Mouse (Mus musculus) kidney, adult 18-20 months (tissue): ENCODE data around the gene Hpse2.
A peak's percentile ranks its signal among the peaks of the same experiment; 100 is the strongest.

ENCODE experiments used
- DNase-seq: peaks from one replicate; pipeline ENCODE4 v3.0.0; 2021

The Hpse2 gene

DNA sequence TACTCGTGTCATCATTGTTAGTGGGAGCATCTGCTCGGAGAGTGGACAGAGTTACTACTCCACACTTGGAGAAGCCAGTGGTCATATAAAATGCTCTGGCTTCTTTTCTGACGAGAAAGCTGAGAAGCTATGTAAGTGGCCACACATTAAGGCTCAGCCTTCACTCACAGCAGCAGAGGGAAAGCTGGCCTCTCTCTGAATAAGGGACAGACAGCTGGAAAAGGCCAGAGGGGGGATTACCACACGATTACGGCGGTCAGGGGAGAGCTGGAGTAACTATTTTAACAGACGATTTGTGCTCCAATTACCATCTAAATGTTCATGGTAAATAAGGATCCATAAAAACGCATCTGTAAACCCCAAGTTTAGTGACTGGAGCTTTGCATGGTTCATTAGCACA lies 232.1 kb downstream of the Hpse2 start:
- DNase-seq, result no peak

DNA sequence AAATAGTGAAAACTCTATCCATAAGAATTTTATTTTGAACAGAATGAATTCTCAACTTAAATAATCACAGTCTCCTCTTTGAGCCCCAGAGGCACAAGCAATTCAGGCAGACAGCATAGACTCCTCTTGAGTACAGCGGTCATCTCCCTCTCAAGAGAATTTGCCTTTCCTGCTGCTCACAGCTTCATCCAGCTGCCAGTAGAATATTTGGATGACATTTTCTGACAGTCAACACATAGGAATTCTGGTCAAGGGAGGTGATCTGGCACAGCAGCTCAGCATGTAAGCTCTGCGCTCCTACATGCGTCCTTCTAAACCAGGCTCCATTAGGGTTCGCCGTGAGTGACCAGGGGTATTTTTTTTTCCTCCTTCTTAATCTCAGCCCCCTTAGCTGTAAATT lies 232.6 kb downstream of the Hpse2 start:
- no peak for DNase-seq

DNA sequence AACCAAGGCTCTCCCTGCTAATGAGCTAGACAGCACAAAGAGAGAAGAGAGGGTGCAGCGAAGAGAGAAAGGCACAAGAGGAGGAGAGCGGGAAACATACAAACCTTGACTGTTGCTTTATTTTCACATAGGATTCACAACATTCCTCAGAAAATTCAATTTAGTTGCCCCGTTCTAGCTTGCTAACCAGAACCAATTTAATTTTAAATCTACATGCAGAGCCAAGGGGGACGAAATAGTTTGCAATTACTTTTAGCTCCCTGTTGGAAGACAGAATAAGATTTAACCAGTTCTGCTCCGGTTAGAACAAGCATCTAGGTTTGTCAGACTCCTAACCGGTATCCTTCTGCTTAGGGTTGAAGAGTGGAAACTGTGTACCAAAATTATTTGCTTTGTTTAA lies 240.3 kb downstream of the Hpse2 start:
- DNase-seq, result no peak

DNA sequence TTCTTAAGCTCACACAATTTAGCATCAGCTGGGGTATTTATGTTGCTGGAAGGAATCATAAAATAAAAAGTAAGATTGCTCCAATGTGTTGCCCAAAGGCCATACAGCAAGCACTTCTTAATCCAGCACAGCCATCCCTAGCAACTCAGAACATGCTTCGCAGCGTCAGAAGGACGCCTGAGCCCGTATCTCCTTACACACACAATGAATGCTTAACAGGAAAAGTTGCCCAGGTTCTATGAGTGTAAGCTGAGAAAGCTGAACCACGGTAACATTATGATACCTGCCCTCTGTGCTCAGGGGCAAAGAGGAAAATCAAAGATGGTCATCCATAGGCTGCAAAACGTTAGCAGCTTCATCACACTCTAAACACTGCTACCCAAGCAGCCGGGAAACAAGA lies 241.3 kb downstream of the Hpse2 start:
- DNase-seq, result no peak

DNA sequence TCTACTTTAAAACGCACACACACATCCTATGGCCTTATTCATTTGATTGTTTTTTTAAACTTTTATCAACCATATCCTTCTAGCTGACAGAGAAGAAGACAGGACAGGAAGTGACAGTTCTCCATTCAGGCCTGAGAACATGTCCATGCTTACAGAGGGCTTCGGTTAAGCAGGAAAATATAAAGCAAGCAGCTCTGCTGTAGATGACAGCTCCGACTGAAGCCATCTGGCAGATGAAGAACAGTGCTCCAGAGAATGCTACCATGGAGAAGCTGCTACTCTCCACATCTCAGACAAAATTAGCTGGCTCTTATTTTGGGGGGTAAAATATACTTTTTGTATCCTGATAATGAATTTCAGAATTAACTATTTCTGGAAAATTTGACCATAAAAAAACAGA lies 246.5 kb downstream of the Hpse2 start:
- no peak for DNase-seq

DNA sequence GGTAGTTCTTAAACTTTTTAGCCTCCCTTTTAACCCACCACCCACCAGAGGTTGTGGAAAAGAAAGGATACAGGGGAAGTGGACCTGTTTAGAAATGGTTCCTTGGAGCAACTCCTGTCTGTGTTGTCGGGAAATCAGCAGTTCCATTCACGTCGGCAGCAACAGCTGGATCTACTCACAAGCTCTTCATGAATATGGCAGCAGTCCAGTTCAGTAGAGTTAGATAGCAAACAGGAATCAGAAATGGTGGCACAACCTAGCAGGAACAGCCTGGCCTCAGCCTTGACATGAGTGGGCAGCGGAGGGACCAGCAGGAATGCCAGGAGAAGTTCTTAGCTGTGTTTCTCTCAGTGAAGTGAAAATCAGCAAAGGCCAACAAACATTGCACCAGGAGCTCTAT lies 278.4 kb downstream of the Hpse2 start:
- DNase-seq, result no peak

DNA sequence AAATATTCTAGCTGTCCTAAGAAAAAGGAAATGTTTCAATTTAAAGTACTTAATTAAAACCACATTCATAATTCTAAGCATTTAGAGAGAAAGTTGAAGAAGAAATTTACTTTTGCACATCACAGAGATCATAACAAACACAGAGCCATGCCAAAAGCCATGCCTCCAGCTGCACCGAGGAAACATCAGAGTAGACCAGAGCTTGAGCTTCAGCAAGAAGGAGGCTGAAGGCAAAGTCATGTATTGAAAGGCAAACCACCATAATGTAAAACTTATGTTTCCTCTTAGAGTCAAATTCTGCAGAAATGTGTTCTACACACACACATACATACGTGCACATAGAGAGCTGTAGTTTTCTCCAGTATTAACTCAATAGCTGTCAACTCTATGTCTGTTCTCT lies 291.2 kb downstream of the Hpse2 start:
- no peak for DNase-seq

DNA sequence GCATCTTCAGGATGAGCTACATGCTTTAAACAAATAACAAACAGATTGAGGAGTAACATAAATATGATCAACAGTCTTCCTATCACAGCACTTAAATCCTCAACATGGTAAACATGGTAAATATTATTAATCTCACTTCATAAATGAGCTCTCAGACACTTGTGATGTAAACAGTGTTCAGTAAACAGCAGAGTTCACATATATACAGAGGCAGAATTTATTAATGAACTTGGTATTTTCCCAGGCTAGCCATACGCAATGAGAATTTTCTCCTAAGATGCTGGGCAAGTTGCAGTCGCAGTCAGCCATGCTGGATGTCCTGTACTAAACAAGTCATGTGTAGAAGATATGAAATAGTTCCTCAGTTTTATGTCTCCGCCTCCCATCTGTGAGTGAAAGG lies 300.9 kb downstream of the Hpse2 start:
- no peak for DNase-seq

DNA sequence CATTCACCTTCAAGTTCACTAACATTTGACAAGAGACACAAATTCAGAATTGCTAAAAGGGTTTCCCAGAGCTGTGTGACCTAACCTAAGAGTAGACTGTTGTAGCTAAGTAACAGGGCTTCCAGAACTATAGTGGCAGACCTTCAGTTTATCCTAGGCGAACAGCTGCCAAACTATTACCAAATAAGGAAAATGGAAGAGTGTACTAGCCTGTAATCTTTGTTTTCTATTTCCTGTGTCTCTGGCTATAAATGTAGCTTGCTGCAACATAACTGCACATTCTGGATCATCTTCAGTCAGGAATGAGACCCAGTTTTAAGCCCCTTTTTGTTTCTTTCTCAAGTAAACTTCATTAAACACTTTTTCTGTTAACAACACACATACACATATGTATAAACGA lies 324.0 kb downstream of the Hpse2 start:
- DNase-seq, result no peak

DNA sequence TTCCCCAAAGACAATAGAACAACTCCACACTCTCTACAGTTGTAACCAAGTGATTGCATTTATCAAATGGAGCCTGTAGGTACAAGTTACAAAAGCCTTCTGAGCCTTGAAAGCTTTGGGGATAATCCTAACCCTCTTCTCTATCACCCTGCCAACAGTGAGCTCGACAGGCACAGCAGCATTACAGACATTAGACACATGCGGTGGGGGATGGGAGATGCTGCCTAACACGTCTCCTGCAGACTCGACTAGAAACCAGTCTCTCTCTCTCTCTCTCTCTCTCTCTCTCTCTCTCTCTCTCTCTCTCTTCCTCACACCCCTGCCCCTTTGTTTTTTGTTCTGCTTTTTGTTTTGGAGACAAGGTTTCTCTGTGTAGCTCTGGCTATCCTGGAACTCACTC lies 343.6 kb downstream of the Hpse2 start:
- DNase-seq, result no peak

DNA sequence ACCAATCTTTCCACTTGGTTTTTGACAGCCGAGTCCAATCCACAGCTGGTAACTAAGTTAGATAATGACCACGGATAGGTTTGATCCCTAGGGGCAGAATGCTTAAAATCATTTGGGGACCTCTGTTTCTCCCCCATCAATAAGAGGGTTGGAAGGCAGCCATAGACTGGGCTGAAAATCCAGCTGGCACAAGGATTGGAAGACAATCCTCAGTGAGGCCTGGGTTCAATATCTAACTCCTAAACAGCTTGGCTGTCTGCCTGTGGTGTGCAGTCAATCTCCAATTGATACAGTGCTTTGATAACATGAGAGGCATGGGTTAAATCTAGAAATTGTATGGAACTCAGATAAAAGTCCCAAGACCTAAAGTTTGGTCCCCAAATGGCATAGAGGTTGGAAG lies 345.4 kb downstream of the Hpse2 start:
- no peak for DNase-seq

DNA sequence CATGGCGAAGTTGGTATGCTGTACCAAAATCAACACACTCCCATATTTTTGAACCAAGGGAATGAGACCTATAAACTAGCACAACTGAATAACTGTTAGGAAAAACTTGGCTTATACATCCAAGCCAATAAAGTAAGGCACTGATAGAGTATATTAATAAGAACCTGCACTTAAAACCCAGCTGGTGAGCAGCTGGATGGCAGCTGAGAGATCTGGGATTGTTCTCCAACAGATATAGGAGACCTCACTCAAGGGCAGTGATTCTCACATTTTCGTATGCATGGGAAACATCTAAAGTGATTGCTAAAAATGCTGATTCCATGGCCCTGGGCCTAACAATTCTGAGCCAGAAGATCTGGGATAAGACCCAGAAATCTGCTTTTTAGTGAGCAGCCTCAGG lies 345.9 kb downstream of the Hpse2 start:
- DNase-seq, result no peak

DNA sequence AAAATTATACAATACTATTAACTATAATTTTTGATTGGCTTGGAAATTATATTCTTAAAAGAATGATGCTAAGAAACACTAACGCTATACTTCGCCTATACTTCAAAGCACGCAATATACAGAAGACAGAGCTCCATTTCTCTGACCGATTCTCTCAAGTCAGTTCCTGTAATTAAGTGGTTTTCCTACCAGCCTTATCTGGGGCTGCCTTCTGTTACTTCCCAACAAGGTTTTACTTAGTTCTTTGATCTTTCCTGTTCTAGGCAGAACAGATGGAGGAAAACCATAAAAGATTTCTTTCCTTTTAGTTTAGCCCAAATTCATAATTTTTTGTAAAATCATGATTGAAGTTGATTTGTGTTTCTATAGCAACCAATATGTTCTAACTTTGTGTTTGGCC lies 351.8 kb downstream of the Hpse2 start:
- DNase-seq, result no peak

DNA sequence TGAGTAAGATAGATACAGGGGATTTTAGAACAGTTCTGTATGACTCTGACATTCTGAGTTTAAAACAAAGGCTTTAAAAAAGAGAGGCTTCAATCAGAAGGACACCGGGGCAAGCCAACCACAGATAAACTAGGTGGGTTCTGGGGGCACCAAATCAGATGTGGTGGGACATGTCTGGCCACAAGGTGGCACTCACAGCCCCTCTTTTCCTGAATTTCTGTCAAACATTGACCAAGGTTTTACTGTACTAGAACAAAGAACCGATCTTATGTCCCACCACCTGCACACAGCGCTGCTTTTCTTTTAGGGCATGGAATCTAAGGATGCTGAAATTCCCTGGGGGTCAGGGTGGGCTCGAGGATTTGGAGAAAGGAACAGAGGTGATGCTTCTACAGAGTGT lies 360.9 kb downstream of the Hpse2 start:
- DNase-seq, result peak; percentile 34

DNA sequence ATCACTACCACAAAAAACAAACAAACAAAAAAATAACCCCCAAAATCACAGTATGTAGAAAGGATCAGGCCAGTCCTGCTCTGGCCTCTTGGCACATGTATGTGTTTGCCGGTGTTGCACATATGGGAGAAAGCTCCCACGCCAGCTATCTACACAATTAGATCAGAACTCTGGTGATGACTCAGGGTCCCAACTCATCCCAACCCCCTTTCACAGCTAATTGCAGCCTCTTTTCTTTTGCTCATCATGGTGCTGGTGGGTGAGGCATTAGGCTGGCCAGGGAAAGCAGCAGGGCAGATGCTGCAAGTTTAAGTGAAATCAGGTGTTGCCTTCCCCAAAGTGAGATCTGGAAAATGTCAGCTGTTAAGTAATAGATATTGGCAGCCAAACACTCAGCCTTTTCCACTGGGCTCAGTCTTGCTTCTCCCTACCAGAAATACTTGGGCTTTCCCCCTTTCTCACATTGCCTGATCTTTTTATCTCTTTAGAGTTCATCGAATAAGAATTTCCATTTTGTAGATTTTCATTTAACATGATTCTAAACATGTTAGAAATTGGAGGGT lies 365.5 kb downstream of the Hpse2 start:
- no peak for DNase-seq

DNA sequence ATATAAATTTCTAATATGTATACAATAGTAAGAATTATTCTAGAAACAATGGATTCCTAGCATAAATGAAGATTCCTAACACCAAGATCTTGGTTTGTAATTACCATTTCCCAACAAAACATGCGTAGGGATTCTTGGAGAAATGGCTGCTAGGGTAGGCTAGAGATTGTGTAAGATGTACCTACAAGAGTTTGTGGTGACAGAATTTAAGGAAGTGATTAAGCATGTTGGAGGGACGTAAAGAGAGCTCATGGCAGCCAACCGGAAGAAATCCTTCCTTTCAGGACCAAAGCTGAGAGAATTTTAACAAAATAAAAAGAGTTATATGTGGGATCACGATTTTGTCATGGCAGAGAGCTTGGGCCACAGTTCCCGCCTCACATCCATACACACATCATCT lies 369.4 kb downstream of the Hpse2 start:
- no peak for DNase-seq

DNA sequence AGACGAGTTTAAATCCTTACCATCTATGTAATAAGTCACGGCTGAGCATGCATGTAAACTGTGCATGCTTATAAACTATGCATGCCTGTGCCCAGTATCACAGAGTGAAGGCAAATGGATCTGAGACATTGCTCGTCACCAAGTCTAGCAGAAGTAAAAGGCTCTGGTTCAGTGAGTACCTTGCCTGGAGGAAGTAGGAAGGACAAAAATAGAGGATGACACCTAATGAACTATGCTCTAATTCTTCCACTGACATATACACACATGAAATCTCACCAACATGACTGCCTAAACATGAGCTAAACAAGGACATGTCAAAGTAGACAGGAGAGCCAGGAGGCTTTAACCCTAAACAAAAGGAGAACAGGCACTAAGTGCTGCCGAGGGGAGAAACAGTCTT lies 391.7 kb downstream of the Hpse2 start:
- DNase-seq, result no peak

DNA sequence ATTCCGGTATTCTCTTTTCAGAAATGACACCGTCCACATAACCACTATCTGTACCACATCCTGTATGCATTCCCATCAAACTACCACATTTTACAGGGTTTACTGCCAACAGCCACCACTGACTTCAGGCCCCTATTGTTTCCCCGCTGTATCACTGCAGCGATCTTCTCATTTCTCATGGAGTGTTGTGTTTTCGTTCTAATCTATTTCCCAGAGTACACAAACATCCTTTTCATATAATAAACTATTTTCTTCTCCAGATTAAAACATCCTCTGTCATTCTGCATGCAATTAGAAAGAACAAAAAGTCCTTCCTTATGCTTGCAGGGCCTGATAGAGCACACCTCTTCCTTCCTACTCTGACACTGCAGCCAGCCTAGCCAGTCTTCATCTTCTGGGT lies 399.3 kb downstream of the Hpse2 start:
- no peak for DNase-seq

DNA sequence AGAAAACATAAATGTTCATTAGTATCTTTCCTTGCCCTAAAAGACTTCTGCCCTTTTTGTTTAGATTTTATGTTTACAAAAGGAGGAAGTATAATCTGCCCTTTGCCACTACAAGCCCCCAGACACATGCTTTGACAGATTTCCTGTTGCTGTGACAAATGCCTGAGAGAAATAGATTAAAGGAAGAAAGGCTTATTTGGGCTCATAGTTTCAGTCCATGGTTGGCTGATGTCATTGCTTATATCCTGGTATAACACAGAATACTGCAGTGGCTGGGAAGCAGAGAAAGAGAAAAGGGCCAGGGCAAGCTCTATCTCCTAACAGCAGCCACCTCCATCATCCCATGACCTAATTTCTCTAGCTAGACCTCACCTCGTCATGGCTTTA lies 401.8 kb downstream of the Hpse2 start:
- no peak for DNase-seq

DNA sequence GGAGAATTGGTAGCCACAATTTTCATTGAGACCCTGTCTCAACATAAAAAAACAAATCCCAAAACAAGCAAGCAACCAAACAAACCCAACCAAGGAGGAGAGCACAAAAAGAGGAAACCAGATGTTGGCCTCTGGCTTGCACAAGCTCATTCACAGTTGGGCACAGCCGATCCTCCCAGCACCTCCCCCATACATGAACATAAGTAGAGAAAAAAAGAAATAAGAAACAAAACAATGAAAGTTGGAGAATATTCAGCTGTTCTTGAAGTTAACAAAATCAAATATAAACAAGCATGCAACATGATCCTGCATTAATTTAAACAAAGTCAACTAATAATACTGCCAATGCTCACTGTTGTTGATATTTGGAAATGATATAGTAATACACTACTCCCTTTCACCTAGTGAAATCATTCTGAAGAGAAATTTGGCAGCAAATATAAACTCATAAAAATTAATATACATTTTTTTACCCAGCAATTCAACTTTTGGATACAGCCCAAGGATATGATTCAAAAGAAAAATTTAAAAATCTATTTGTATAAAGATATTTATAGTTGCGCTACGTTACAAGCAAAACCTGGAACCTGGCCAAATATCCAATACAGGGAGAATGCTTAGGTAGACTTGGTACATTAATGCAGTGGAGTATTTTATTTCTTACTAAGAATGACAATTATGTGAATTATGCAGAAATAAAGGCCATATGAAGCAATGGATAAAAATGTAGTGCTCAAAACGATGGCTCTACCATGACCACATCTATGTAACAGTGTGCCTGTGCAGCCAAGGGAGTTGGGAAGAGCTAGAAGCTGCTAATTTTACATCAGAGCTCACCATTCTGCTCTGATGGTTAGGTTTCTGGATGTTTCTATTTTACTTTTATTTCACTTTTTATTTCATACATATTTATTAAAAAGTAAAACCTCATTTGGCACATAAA lies 402.5 kb downstream of the Hpse2 start:
- DNase-seq, result no peak

DNA sequence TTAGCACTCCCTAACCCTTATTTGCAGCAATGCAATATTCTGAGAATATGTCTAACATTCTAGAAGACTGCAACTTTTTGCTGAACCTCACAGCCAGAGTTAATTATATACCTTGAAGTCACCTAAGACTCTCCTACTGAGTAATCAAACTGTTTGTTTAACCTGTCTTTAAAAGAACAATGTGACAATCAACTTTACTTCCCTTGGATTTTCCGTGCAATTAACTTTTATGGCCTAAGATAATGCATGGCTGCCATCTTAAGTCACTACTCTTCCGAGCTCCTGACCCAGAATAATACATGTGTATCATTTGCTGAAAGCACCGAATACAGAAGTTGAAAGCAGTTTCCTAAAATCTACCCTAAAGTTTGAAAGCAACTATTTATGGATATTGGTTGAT lies 407.6 kb downstream of the Hpse2 start:
- DNase-seq, result no peak

DNA sequence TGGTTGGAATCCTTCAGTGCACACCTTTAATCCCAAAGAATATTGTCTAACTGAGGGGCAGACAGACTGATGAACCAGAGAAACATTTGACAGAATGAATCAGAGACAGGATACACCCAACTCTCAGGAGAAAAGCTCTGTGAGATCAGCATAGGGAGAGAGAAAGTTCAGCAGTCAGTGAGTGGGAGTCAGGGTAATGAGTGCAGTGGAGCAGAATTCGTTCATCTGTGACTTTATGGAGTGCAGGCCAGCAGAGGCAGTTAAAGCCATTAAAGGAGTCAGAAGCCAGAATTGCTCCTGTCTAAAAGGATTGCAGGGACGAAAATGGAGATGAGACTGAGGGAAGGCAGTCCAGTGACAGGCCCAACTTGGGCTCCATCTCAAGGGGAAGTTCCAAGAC lies 410.2 kb downstream of the Hpse2 start:
- no peak for DNase-seq

DNA sequence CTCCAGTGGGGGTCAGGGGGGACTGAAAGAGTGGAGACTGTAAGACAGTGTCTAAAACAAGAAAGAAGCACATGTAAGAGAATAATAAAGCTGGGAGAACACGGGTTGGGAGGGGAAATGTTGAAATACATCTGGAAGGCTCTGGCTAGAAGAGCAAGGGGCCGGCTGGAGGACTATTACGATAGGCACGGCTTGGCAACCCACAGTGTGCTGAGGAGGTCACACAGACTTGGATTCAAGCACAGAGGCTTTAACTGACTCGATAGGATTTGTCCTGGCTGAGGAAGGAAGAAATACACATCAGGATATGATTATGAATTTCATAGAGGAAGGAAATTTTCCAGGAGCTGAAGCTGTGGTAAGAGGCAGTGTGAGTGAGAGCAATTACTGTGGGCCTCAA lies 414.4 kb downstream of the Hpse2 start:
- DNase-seq, result no peak

DNA sequence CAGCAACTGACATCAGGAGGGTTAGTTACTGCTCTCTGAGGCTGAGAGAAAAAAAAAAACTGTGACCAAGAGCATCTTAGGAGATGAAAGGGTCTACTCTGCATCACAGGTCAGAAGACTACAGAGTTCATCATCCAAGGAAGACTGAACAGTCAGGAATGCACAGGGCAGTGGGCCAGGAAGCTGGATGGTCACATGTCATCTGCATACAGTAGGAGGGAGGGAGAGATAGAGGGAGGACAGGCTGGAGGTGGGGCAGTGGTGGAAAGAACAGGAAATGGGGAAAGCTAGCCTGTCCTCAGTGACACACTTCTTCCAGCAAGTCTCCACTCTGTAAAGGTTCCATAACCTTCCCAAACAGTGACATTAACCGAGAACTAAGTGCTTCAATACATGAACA lies 423.0 kb downstream of the Hpse2 start:
- DNase-seq, result no peak

DNA sequence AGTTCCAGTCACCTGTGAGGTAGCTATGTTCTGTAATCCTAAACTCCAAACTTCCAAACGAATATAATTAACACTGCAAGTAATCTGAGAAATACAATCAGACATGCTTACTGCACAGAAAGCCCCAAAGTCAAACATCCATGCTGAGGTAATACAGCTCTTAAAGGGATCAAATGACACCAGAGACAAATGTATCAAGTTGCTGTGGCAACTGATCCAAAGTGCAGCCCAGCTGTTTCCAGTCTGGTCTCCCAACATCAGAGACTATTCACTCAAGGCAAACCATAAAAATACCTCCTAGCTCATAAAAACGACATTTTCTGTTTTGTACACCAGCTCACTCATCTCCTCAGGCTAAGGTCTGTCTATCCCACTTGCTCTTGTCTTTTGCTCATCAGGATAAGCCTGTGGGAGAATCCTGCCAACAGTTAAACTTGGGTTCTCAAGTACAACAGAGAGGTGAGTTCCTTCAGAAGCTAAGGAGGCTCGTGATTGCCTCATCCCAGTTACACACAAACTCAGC lies 440.0 kb downstream of the Hpse2 start:
- DNase-seq, result no peak
